Mouse (Mus musculus) brain, embryonic 14.5 days (tissue): ENCODE data around the gene Egln1.

Source experiments
- CTCF ChIP-seq: fragments of 200-500 bp; IDR thresholded peaks from 2 replicates; pipeline ENCODE4 v1.5.1; 2012; ENCODE audit warnings: inconsistent platforms, mild to moderate bottlenecking, moderate library complexity, borderline replicate concordance; ENCODE audit not compliant: insufficient read depth, insufficient read length; ENCODE audit errors: extremely low read depth
- POLR2A ChIP-seq: fragments of 200-500 bp; IDR thresholded peaks from 2 replicates; pipeline ENCODE4 v1.6.1; 2012; ENCODE audit warnings: mild to moderate bottlenecking, inconsistent platforms, borderline replicate concordance; ENCODE audit not compliant: poor library complexity, insufficient read depth, insufficient read length, severe bottlenecking; ENCODE audit errors: extremely low read depth

GRCm38 (mm10) chr8:124932435-124932834 lies 16.7 kb downstream of the Egln1 start:
- TF ChIP-seq CTCF (no peak), POLR2A (no peak)
